Mouse (Mus musculus) gonadal fat pad, adult 2 months (tissue): Measurements from ENCODE around the gene Clec14a. TPM values are rescaled to one million over a fixed set of nuclear protein-coding genes. Genes with fewer than 3 reads are reported as not detected.
"Not testable (repeated sequence)": the region's sequence is repeated elsewhere in the genome, so short reads cannot be mapped to it uniquely, and the experiment has no call there.

Experiments
- DNase-seq: peaks from one replicate; pipeline ENCODE4 v3.0.0-alpha.2; 2012; ENCODE audit warnings: low read depth
- polyA plus RNA-seq: library from polyadenylated mRNA; depleted of rRNA; stranded (reverse); fragments of >200 nt; gene quantifications from 2 replicates; pipeline ENCODE4 v1.2.3, GENCODE M21; 2012; rRNA removed

Clec14a gene
- polyA plus RNA-seq = 4.4 and 4.5 TPM in 2 replicates

DNA sequence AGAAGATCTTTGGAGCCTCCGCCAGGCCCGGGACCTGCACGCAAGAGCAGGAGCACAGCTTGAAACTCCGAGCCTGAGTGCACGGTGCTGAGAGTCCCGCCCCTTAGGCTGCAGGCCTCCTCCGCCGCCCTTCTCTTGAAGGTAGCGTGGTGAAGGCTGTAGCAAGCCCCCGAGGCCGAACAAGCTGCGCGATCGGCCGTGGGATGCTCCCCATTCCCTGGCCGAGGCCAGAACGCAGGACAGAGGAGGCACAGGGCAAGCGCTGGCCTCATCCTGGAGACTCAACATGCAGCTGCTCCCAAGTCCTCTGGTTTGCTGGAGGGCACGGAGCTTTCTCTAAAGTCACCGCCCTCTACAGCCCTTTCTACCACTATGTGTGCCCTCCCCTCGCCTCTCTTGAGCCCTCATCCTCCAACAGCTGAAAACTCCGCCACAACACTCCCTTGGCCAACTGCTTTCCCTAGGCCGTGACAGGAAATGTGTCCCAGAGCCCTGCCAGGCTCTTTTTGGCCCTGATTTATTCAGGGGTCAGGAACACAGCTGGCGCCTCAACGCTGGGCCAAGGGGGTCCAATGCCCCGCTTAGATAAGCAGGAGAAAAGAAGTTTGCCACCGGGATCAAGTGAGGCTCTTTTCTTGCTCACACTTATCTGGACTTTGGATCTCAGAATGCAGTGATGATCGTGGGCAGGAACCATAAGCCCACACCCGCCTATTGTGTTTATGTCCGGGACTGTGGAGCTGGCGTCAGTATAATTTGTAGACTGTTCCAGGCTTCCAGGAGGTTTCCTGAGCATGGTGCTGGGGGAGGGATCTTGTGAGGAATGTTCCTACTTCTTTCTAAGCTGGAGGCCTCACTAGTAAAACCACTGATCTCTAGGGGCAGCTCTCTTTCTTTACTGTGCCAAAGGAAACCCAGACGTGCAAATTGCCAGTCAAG, at the start of gene Clec14a:
Gene Clec14a, minus strand, starts transcription at position 728 of the 939 bp plus-strand sequence.
- no peak for DNase-seq

DNA sequence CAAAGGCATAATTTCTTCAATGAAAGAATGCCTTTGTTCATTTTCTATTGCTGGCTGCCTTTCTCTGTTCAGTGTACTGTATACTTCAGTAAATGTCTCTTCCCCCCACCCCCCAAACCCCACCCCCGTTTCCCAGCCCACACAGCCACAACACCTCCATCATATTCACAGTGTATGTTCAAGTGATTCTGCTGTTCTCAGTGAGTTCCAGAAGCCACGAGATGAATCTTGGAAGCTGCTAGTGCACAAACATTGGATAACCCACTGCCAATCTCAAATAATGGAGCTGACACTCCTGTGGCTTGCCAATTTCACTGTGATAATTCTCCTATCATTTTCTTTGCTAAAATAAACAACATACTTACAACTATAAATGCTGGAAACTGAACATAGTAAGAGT, 38.7 kb upstream of the Clec14a start:
- DNase-seq = no peak

DNA sequence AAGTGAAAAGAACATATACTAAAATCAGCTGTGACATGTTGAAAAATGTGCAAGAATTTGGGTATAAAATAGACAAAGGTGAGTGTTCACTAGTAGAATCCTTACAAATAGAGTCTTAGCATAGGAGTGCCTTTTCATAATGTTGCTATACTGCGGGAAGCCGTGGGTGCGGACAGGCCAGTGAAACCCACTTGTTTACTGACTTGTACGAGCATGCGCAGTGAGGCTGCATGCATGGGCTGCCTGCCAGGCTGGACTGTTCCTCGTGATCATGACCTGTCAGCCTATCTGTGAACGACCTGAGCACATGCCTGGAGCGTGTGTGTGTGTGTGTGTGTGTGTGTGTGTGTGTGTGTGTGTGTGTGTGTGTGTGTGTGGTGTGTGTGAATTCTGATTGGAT, 37.3 kb upstream of the Clec14a start:
- not testable (repeated sequence) for DNase-seq

DNA sequence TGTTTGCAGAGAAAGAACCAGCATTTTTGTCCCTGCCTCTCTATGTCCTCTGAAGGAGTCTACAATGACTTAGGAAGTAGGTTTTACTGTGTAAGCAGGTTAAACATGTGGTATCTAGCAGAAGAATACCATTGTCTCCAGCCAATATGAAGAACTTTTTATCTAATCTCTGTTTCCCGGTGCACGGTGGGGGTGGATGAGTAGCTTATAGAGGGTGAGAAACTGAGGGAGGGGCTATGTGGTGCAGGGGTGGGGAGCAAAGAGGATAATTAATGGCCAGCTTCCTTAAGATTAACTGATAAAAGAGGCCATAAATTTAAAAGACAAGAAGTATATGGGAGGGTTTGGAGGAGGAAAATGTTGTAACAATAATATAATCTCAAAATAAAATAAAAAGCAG, 36.5 kb upstream of the Clec14a start:
- no peak for DNase-seq

DNA sequence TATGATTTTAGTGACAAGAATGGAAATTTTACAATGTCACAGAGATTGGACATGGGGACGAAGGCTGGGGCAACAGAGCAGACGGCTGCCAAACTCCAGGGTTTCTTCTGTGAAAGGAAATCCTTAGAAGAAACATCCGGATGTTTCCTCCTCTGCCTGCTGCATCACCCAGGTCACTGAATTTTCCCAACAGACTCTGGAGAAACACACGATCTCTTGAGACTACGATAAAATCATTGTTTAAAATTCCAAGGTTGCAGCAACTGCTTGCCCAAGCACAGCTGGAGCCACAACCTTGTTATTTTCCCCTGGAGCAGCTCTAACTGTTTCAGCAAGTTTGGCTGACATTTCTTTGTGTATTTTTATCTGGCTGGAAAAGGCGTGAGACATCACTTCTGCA, 27.9 kb upstream of the Clec14a start:
- DNase-seq = no peak

DNA sequence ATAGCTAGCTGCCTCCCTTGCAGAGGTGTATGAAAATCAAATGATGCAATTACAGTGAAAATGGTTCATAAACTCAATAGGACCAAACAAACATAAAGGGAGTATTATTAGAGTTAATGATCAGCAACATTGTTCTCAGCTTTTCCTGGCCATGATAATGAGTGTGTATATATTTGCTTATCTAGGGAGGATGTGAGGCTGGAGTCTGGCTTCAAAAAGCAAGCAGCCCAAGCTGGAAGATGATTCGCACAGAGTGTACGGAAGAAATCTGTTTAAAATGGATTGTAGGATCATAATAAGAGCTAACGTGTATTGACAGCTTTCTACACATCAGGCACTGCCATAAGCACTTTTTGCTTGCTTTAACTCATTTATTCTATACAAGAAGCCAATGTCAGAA, 16.8 kb upstream of the Clec14a start:
- DNase-seq = no peak

DNA sequence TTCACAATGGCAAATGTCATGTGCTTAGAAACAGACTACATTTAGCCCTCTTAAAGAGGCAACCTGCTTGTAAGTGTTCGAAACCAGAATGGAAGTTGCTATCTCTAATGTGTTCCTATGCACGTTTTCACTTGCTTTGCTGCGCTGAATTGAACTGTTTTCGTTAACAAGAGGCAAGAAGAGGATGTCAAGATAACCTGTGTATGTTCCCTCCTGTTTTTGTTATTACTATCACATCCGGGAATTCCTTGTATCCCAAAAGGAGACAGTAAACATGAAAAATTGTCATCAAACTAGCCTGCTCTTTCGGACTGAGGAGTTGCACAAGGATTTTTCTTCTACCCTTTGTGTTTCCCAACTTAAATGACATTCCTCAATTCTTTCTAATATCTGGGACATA, 1.4 kb upstream of the Clec14a start:
- no peak for DNase-seq

DNA sequence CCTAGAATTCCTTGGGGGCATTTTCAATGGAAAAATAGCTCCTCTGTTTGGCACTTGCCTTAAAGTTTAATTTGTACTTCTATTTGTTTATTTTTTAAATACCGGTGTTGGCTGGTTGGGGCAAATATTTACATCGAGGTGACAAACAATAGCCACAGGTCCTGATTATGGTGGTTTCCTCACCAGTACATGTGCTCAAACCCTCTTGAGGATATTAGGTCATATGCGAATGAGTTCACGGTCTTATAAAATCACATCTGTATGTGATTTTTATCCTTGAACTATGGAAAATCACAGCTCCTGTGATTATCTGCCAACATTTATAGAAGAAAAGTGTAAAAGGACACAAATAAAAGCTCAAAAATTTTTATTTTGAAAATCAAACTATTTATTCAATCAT, 415 bp upstream of the Clec14a start:
- no peak for DNase-seq

DNA sequence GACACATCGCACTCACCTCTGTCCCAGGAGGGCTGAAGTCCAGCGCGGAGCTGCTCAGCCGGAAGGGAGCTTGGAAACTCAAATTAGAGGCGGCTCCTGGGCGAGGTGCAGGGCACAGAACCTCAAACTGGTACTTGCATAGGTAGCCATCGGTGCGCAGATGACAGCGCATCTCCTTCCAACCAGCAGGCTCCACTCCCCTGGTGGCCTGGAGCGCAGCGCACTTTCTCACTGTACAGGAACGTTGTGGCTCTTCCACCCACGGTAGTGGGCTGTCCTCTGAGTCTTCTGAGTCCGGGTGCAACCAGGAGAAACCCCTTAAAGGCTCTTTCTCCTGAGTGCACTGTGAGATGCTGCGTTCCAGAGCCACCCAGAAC, 916 bp downstream of the Clec14a start:
- no peak for DNase-seq

DNA sequence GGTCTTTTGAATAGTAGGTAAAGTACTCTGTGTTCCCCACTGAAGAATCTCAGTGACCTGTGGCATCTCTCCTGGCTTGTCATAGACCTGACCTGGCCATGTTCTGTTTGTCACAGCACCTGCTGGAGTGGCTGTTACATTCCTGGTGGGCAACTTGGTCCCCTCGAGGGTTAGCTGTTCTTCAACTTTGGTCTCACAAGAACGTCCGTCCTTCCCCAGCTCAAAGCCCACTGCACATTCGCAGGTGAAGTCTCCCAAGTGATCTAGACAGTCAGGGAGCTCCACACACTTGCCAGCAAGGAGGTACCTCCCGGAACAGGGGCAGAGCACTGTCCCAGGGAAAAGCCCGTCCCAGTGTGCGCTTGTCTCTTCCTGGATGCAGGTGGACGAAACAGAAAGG, 1.3 kb downstream of the Clec14a start:
- DNase-seq = no peak

DNA sequence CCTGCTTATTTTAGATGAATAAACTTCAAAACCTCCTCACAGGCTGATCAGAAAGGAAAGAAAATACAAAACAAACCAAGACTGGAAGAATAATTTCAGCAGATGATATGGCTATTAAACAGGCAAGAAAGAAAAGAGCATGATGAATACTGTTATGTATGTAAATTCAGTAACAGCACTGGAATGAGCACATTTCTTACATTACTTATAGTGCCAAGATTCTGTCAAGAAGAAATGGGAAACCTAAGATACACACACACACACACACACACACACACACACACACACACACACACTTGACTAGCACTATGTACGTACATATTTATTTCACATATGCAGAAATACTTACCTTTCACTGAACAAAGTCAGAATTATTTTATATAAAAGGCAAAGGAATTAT, 17.2 kb downstream of the Clec14a start:
- DNase-seq = no peak

DNA sequence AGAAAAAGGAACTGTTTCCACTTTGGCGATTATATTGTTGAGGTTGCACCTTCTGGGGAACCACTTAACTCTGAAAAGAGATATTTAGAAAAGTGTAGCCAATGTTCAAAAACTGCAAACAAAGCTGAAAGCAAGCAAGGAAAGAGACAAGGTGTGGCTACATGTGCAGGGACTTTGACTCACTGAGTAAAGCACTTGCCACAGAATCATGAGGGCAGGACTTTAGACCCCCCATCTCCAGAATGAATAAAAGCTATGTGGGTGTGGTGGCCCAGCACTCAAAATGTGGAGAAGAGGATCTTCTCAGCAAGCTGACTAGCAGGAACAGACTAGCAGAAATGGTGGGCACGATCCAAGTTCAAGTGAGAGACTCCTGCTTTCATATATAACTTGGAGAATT, 36.6 kb downstream of the Clec14a start:
- DNase-seq = no peak

DNA sequence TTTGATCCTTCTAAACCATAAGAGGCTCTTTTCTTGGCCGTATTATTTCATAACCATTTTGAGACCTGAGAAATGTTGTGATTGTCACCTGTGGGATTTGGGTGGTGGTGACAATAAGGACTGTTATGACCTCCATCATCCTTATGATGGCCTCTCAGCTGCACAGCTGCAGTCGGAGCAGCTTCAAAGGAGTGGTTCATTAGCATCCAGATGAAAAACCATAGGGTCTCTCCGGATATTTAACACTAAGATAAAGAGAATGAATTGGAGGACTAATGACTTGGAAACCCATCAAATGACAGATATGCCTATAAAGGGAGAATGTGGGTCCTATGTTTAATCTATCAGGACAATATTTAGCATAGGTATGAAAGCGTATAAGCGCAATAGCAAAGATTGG, 43.4 kb downstream of the Clec14a start:
- no peak for DNase-seq

DNA sequence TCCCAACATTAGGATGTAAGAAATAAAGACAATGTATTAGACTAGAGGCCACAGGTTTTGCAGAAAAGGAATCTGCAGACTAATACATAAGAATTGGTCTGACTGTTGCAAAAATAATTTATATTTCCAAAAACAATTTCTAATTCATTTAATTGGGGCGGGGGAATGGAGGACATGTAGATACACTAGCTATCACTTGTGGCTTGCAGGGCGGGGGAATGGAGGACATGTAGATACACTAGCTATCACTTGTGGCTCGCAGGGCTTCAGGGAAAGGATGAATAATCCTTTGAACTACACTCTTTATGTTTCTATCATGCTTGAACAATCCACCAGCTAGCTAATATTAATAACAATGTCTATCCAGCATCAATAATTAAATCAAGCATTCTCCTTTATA, 50.0 kb downstream of the Clec14a start:
- no peak for DNase-seq

DNA sequence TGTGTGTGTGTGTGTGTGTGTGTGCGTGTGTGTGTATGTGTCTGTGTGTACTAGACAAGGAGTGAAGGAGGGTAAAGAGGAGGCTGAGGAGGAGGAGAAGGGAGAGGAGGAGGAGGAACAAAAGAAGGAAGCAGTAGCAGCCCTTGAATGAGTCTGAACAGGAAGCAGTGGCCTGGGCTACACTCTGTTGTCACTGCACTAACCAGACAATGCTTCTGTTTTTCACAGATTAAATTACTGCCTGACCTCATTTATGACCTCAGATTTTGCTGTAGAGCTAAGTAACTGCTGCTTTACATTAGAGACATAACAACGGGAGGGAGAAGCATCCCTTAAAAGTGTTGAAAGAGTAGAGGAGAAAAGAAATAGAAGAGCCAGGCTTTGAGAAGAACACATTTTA, 52.9 kb downstream of the Clec14a start:
- DNase-seq = no peak

Other genes with a start within 250 kb of the Clec14a start
- gene Sstr1, start 57.5 kb downstream of the Clec14a start, polyA plus RNA-seq = 0.99 and 3.7 TPM in 2 replicates